19 mouse cellular contexts compared by ENCODE assay signal in the genomic region with DNA sequence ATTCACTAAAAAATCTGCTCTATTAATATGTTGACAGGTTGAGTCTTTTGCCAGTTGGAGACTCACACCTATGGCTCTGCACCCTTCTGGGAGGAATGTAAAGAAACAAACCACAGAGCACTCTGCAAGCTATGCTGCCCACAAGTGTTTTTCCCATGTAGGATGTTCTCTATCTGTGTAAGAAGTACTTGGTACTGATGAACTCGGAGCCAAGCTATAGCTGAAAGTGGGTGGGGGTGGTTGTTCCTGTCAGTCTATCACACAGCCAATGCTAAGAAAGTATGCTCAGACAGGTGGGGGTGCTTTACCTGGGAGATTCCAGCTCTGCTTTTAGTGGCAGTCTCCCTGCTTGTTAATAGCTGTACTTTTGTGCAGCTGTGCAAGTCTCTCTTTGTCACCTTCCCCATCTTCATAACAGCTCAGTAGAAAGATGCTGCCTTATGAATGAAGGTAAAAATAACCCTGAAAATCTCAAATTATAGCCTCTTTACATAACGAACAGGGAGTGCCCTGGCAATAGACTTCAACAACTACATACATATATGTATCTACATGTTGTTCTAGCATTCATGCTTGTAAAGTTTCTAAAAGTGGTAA. TPM values are rescaled to one million over a fixed set of nuclear protein-coding genes. Genes with fewer than 3 reads are reported as not detected.
DNase-seq lines count a peak whose midpoint lies in the region; ATAC-seq and TF ChIP-seq lines count a peak whose summit lies in the region.
"Had no signal": no experiment of that assay in that cellular context is flagged by ENCODE, and none has a peak within 500 bp of the region (broad histone marks: within the 10 kb centered on the region; RNA-seq: fewer than 3 reads in every experiment).

No protein-coding gene starts in this region.

- H3K4me1 ChIP-seq in forebrain, postnatal 0 days (ENCODE audit: insufficient read depth): peaks cover 29% of the 10 kb centered on the region
- H3K4me1 ChIP-seq in forebrain, embryonic 12.5 days: peaks cover 72% of the 10 kb centered on the region
- H3K4me1 ChIP-seq in hindbrain, embryonic 10.5 days (replicated peaks): peaks cover 80% of the 10 kb centered on the region
- no peaks in the 10 kb centered on the region; the same call in 1 of the 2 replicates for H3K4me1 ChIP-seq in hindbrain, postnatal 0 days (ENCODE audit: insufficient read depth, low read length)
- peaks cover 76% of the 10 kb centered on the region for H3K4me1 ChIP-seq in midbrain, embryonic 12.5 days
- H3K4me1 ChIP-seq in midbrain, postnatal 0 days (ENCODE audit: insufficient read depth, low read length): 0 out of 2 replicates have a peak, but pooled peaks cover 4% of the 10 kb centered on the region
- H3K4me1 ChIP-seq in olfactory bulb, adult 2 months (ENCODE audit: control insufficient read depth, insufficient read depth, low read length): peaks cover 11% of the 10 kb centered on the region

- no peak overlapping the region for H3K4me2 ChIP-seq in forebrain, postnatal 0 days (ENCODE audit: low read depth)
- H3K4me2 ChIP-seq in forebrain, embryonic 12.5 days: no peak overlapping the region
- H3K4me2 ChIP-seq in hindbrain, postnatal 0 days (ENCODE audit: low read depth, low read length): no peak overlapping the region
- H3K4me2 ChIP-seq in midbrain, embryonic 12.5 days (replicated peaks): no peak overlapping the region
- no peak overlapping the region for H3K4me2 ChIP-seq in midbrain, postnatal 0 days (ENCODE audit: low read depth, low read length, poor library complexity, severe bottlenecking)
- H3K4me2 ChIP-seq: embryonic facial prominence, embryonic 12.5 days; heart, embryonic 15.5 days; neural tube, embryonic 13.5 days had no signal

- no peak for TF ChIP-seq CTCF in forebrain, postnatal 0 days (IDR thresholded peaks at IDR 0.05; ENCODE audit: low read depth)
- TF ChIP-seq CTCF in hindbrain, postnatal 0 days (IDR thresholded peaks at IDR 0.05; ENCODE audit: low read depth): no peak
- TF ChIP-seq CTCF in midbrain, postnatal 0 days (IDR thresholded peaks at IDR 0.05): no peak
- no peak for TF ChIP-seq CTCF in olfactory bulb, adult 2 months (IDR thresholded peaks at IDR 0.05; ENCODE audit: insufficient read depth, low read depth, low read length)

- peaks cover 10% of the 10 kb centered on the region for H3K36me3 ChIP-seq in forebrain, postnatal 0 days (ENCODE audit: insufficient read depth)
- no peaks in the 10 kb centered on the region; the same call in 1 of the 2 replicates for H3K36me3 ChIP-seq in forebrain, embryonic 12.5 days (replicated peaks)
- H3K36me3 ChIP-seq in hindbrain, embryonic 10.5 days: peaks cover 51% of the 10 kb centered on the region; the same call in 1 of the 2 replicates
- H3K36me3 ChIP-seq in hindbrain, postnatal 0 days (ENCODE audit: insufficient read depth, low read length): no peaks in the 10 kb centered on the region
- H3K36me3 ChIP-seq in midbrain, embryonic 12.5 days: peaks cover 6% of the 10 kb centered on the region; the same call in 1 of the 2 replicates
- H3K36me3 ChIP-seq in midbrain, postnatal 0 days (ENCODE audit: insufficient read depth, low read length): no peaks in the 10 kb centered on the region
- H3K36me3 ChIP-seq: embryonic facial prominence, embryonic 12.5 days; limb, embryonic 10.5 days had no signal

- H3K27me3 ChIP-seq in forebrain, postnatal 0 days (ENCODE audit: insufficient read depth, low read length): no peaks in the 10 kb centered on the region
- H3K27me3 ChIP-seq in forebrain, embryonic 12.5 days: no peaks in the 10 kb centered on the region
- no peaks in the 10 kb centered on the region for H3K27me3 ChIP-seq in hindbrain, embryonic 10.5 days (ENCODE audit: insufficient read depth, poor library complexity, severe bottlenecking)
- no peaks in the 10 kb centered on the region for H3K27me3 ChIP-seq in hindbrain, postnatal 0 days (ENCODE audit: insufficient read depth, low read length)
- no peaks in the 10 kb centered on the region for H3K27me3 ChIP-seq in midbrain, embryonic 12.5 days
- H3K27me3 ChIP-seq in midbrain, postnatal 0 days (ENCODE audit: insufficient read depth, low read length): no peaks in the 10 kb centered on the region
- H3K27me3 ChIP-seq: embryonic facial prominence, embryonic 12.5 days; heart, embryonic 15.5 days; megakaryocyte, embryonic 14.5 days; neural tube, embryonic 13.5 days had no signal

- H3K9me3 ChIP-seq in forebrain, postnatal 0 days (ENCODE audit: low read length): no peaks in the 10 kb centered on the region
- no peaks in the 10 kb centered on the region for H3K9me3 ChIP-seq in forebrain, embryonic 12.5 days
- H3K9me3 ChIP-seq in hindbrain, embryonic 10.5 days: no peaks in the 10 kb centered on the region
- H3K9me3 ChIP-seq in hindbrain, postnatal 0 days (ENCODE audit: low read length): no peaks in the 10 kb centered on the region
- no peaks in the 10 kb centered on the region for H3K9me3 ChIP-seq in midbrain, embryonic 12.5 days
- no peaks in the 10 kb centered on the region for H3K9me3 ChIP-seq in midbrain, postnatal 0 days (ENCODE audit: low read length)
- H3K9me3 ChIP-seq: embryonic facial prominence, embryonic 12.5 days; heart, embryonic 15.5 days; limb, embryonic 10.5 days; megakaryocyte, embryonic 14.5 days; neural tube, embryonic 13.5 days had no signal

- WGBS in forebrain, postnatal 0 days: 58% methylated on average over 2 of the region's 2 CpGs
- 82% methylated on average over 2 of the region's 2 CpGs for WGBS in forebrain, embryonic 12.5 days
- 80% methylated on average over 2 of the region's 2 CpGs for WGBS in hindbrain, embryonic 10.5 days
- 66% methylated on average over 2 of the region's 2 CpGs for WGBS in hindbrain, postnatal 0 days
- 52% methylated on average over 2 of the region's 2 CpGs for WGBS in midbrain, embryonic 12.5 days
- WGBS in midbrain, postnatal 0 days: 67% methylated on average over 2 of the region's 2 CpGs
- 23% methylated on average over 2 of the region's 2 CpGs for WGBS in olfactory bulb, adult 2 months

- ATAC-seq in forebrain, postnatal 0 days: no peak
- no peak for ATAC-seq in forebrain, embryonic 12.5 days (ENCODE audit: low FRiP score)
- ATAC-seq in hindbrain, postnatal 0 days: no peak
- no peak for ATAC-seq in midbrain, embryonic 12.5 days (ENCODE audit: low FRiP score, low read depth)
- ATAC-seq in midbrain, postnatal 0 days (ENCODE audit: low FRiP score): no peak
- ATAC-seq: liver, postnatal 0 days had no signal

- H3K9ac ChIP-seq in forebrain, postnatal 0 days: no peak overlapping the region
- no peak overlapping the region for H3K9ac ChIP-seq in forebrain, embryonic 12.5 days
- no peak overlapping the region for H3K9ac ChIP-seq in hindbrain, postnatal 0 days (replicated peaks; ENCODE audit: low read length)
- no peak overlapping the region for H3K9ac ChIP-seq in midbrain, embryonic 12.5 days (replicated peaks)
- no peak overlapping the region for H3K9ac ChIP-seq in midbrain, postnatal 0 days (replicated peaks; ENCODE audit: low read length, poor library complexity, severe bottlenecking)
- H3K9ac ChIP-seq: embryonic facial prominence, embryonic 12.5 days; heart, embryonic 15.5 days; liver, postnatal 0 days; neural tube, embryonic 13.5 days had no signal

- DNase-seq in forebrain, postnatal 0 days: no peak
- DNase-seq in hindbrain, embryonic 10.5 days (ENCODE audit: low spot score): no peak
- DNase-seq in hindbrain, postnatal 0 days (ENCODE audit: low spot score): no peak
- DNase-seq in midbrain, postnatal 0 days (ENCODE audit: low spot score): no peak
- DNase-seq: B cell, adult 2 months; cerebellum, adult 8-10 months; kidney, adult 8-10 months; kidney, postnatal 14 days; liver, postnatal 0 days; right cerebral cortex, postnatal 14 days had no signal

- H3K27ac ChIP-seq in forebrain, postnatal 0 days (ENCODE audit: low read depth, low read length): peak overlapping the region; percentile 64; the same call in 1 of the 2 replicates
- no peak overlapping the region for H3K27ac ChIP-seq in forebrain, embryonic 12.5 days
- H3K27ac ChIP-seq in hindbrain, embryonic 10.5 days: peak overlapping the region; percentile 78
- H3K27ac ChIP-seq in hindbrain, postnatal 0 days: no peak overlapping the region
- peak overlapping the region; percentile 58; the same call in 1 of the 2 replicates for H3K27ac ChIP-seq in midbrain, embryonic 12.5 days (replicated peaks)
- no peak overlapping the region for H3K27ac ChIP-seq in midbrain, postnatal 0 days (ENCODE audit: low read depth, low read length)
- H3K27ac ChIP-seq in olfactory bulb, adult 2 months (ENCODE audit: insufficient read depth, low read depth, low read length): peak overlapping the region; percentile 81; the same call in 1 of the 2 replicates
- H3K27ac ChIP-seq: embryonic facial prominence, embryonic 12.5 days; heart, embryonic 15.5 days; limb, embryonic 10.5 days had no signal

- TF ChIP-seq POLR2A in olfactory bulb, adult 2 months (IDR thresholded peaks at IDR 0.05; ENCODE audit: insufficient read depth, low read depth, low read length): no peak

- no peak overlapping the region for H3K4me3 ChIP-seq in forebrain, postnatal 0 days (ENCODE audit: low read depth, low read length)
- H3K4me3 ChIP-seq in forebrain, embryonic 12.5 days (replicated peaks): no peak overlapping the region
- H3K4me3 ChIP-seq in hindbrain, embryonic 10.5 days: no peak overlapping the region
- no peak overlapping the region for H3K4me3 ChIP-seq in hindbrain, postnatal 0 days (ENCODE audit: low read length)
- H3K4me3 ChIP-seq in midbrain, embryonic 12.5 days: no peak overlapping the region
- H3K4me3 ChIP-seq in midbrain, postnatal 0 days (ENCODE audit: low read depth, low read length): no peak overlapping the region
- H3K4me3 ChIP-seq in olfactory bulb, adult 2 months (ENCODE audit: insufficient read depth, low read depth, low read length): no peak overlapping the region
- H3K4me3 ChIP-seq: embryonic facial prominence, embryonic 12.5 days; erythroblast, embryonic 14.5 days; heart, embryonic 15.5 days; limb, embryonic 10.5 days; megakaryocyte, embryonic 14.5 days; neural tube, embryonic 13.5 days had no signal

RNA-seq across cellular contexts. Expression of a gene that starts 22.7 kb away (rescaled TPM):
- total RNA-seq in forebrain, postnatal 0 days (2014; rRNA removed): 150 and 186 TPM in 2 replicates
- polyA plus RNA-seq in forebrain, postnatal 0 days (2015; fragmentation: Nextera tagmentation; extraction: Ambion mirVana): 47.7 and 50.6 TPM in 2 replicates
- polyA plus RNA-seq in forebrain, embryonic 12.5 days (2016; fragmentation: Nextera tagmentation; extraction: Ambion mirVana): 63.3 and 74.3 TPM in 2 replicates
- 49.3 and 54.1 TPM in 2 replicates for polyA plus RNA-seq in hindbrain, embryonic 10.5 days (2016; fragmentation: Nextera tagmentation; extraction: Ambion mirVana)
- 47.7 and 52.0 TPM in 2 replicates for total RNA-seq in hindbrain, postnatal 0 days (2014; rRNA removed)
- polyA plus RNA-seq in hindbrain, postnatal 0 days (2015; fragmentation: Nextera tagmentation; extraction: Ambion mirVana): 21.4 and 21.9 TPM in 2 replicates
- 66.6 and 68.7 TPM in 2 replicates for polyA plus RNA-seq in midbrain, embryonic 12.5 days (2016; fragmentation: Nextera tagmentation; extraction: Ambion mirVana)
- 39.6 and 48.1 TPM in 2 replicates for total RNA-seq in midbrain, postnatal 0 days (2014; rRNA removed)
- 13.4 and 15.3 TPM in 2 replicates for polyA plus RNA-seq in midbrain, postnatal 0 days (2015; fragmentation: Nextera tagmentation; extraction: Ambion mirVana)
- polyA plus RNA-seq in olfactory bulb, adult 2 months (2012; ENCODE audit: insufficient read depth, insufficient read length, low replicate concordance, missing spikeins): 125 and 1,127 TPM in 2 replicates

Comparison
In these comparisons a context has a peak if more than half of its experiments do, and no peak if none do; other contexts are left out.
1. H3K27ac ChIP-seq: peak in forebrain, postnatal 0 days (single experiment), hindbrain, embryonic 10.5 days (single experiment), midbrain, embryonic 12.5 days (single experiment) and olfactory bulb, adult 2 months (single experiment); none in forebrain, embryonic 12.5 days (single experiment), hindbrain, postnatal 0 days (single experiment) and midbrain, postnatal 0 days (single experiment).